Mouse (Mus musculus) lung, embryonic 16.5 days (tissue): ENCODE measurements at regions not wholly inside any gene's neighbourhood (a gene's known extent, or its start where the extent isn't known, plus 50 kb on each side); places are given as distances from the start of the nearest gene placed in this dataset.

Source experiments
- ATAC-seq: fragments of 200-750 bp; cut with Nextera tagmentation; 2 replicates; pipeline ENCODE4 v1.8.0; 2017; ENCODE audit warnings: low read depth, mild to moderate bottlenecking, moderate library complexity
- H3K27ac ChIP-seq: fragments of 300-500 bp; sonication (generic); 2 replicates; pipeline ENCODE4 v1.5.1; 2014; ENCODE audit warnings: mild to moderate bottlenecking, control low read depth, low read length
- H3K27me3 ChIP-seq: fragments of 300-500 bp; sonication (generic); 2 replicates; pipeline ENCODE4 v1.6.1; 2014; ENCODE audit warnings: low read depth, low read length, mixed read lengths; ENCODE audit not compliant: control insufficient read depth, insufficient read depth
- H3K36me3 ChIP-seq: fragments of 300-500 bp; sonication (generic); 2 replicates; pipeline ENCODE4 v1.6.1; 2014; ENCODE audit warnings: low read length; ENCODE audit not compliant: control insufficient read depth, insufficient read depth
- H3K4me1 ChIP-seq: fragments of 300-500 bp; sonication (generic); replicated peaks from 2 replicates; pipeline ENCODE4 v1.6.1; 2014; ENCODE audit warnings: low read length, mixed read lengths; ENCODE audit not compliant: control insufficient read depth, insufficient read depth
- H3K4me2 ChIP-seq: fragments of 300-500 bp; sonication (generic); 2 replicates; pipeline ENCODE4 v1.6.1; 2014; ENCODE audit warnings: low read depth, low read length, control low read depth
- H3K4me3 ChIP-seq: fragments of 300-500 bp; sonication (generic); 2 replicates; pipeline ENCODE4 v1.5.1; 2014; ENCODE audit warnings: mild to moderate bottlenecking, low read length, control low read depth
- H3K9ac ChIP-seq: fragments of 300-500 bp; sonication (generic); 2 replicates; pipeline ENCODE4 v1.6.1; 2014; ENCODE audit warnings: low read length, control low read depth
- H3K9me3 ChIP-seq: fragments of 300-500 bp; sonication (generic); 2 replicates; pipeline ENCODE4 v1.6.1; 2016; ENCODE audit warnings: low read length; ENCODE audit not compliant: control insufficient read depth
- WGBS: fragments of 180-500 bp; shearing (Covaris S2); extraction: QIAGEN DNeasy Blood & Tissue Kit; methylation state at CpG from one replicate; pipeline ENCODE4 v1.1.7; 2014; 5-methylcytosine and 5-hydroxymethylcytosine counted together

GRCm38 (mm10) chr9:30794701-30795407 is 127.4 kb downstream of the Adamts15 start:
- WGBS = 80% methylated on average over 3 of the region's 3 CpGs

GRCm38 (mm10) chr9:30781221-30781620 is 141.0 kb downstream of the Adamts15 start:
- Histone ChIP-seq H3K4me3 (no peak overlapping the region), H3K36me3 (no peaks in the 10 kb centered on the region), H3K4me2 (no peak overlapping the region), H3K9ac (no peak overlapping the region), H3K27ac (no peak overlapping the region), H3K4me1 (no peaks in the 10 kb centered on the region), H3K9me3 (no peaks in the 10 kb centered on the region), H3K27me3 (no peaks in the 10 kb centered on the region)
- ATAC-seq = no peak
- 81% methylated on average over 2 of the region's 2 CpGs for WGBS

More at GRCm38 (mm10) chr9:30794701-30795407, 127.4 kb downstream of the Adamts15 start:
- no peak for ATAC-seq
- Histone ChIP-seq H3K9me3 (no peaks in the 10 kb centered on the region), H3K27me3 (peaks cover 3% of the 10 kb centered on the region), H3K4me3 (no peak overlapping the region), H3K36me3 (no peaks in the 10 kb centered on the region), H3K27ac (no peak overlapping the region), H3K9ac (no peak overlapping the region), H3K4me1 (no peaks in the 10 kb centered on the region), H3K4me2 (no peak overlapping the region)

- ATAC-seq = no peak
- H3K4me2 ChIP-seq = no peak overlapping the region
These were observed 144.4 kb downstream of the Adamts15 start for GRCm38 (mm10) chr9:30777816-30778215.

GRCm38 (mm10) chr9:30775161-30775560 is 147.1 kb downstream of the Adamts15 start:
- Histone ChIP-seq H3K4me1 (no peaks in the 10 kb centered on the region), H3K27me3 (no peaks in the 10 kb centered on the region), H3K9ac (no peak overlapping the region), H3K4me3 (no peak overlapping the region), H3K27ac (no peak overlapping the region), H3K4me2 (no peak overlapping the region), H3K9me3 (peaks cover 4% of the 10 kb centered on the region; the same call in 1 of the 2 replicates), H3K36me3 (no peaks in the 10 kb centered on the region)
- WGBS = 42% methylated on average over 6 of the region's 6 CpGs
- ATAC-seq = no peak

More at GRCm38 (mm10) chr9:30777816-30778215, 144.4 kb downstream of the Adamts15 start:
- no peaks in the 10 kb centered on the region for H3K4me1 ChIP-seq
- H3K9me3 ChIP-seq = peaks cover 4% of the 10 kb centered on the region; the same call in 1 of the 2 replicates
- no peak overlapping the region for H3K27ac ChIP-seq
- no peaks in the 10 kb centered on the region for H3K36me3 ChIP-seq
- H3K27me3 ChIP-seq = no peaks in the 10 kb centered on the region
- WGBS = 85% methylated on average over 2 of the region's 2 CpGs
- H3K9ac ChIP-seq = no peak overlapping the region
- H3K4me3 ChIP-seq = no peak overlapping the region

- 70% methylated on average over 3 of the region's 3 CpGs for WGBS
- Histone ChIP-seq H3K9ac (no peak overlapping the region), H3K27me3 (no peaks in the 10 kb centered on the region), H3K27ac (no peak overlapping the region), H3K4me2 (no peak overlapping the region), H3K4me1 (0 out of 2 replicates have a peak, but pooled peaks cover 2% of the 10 kb centered on the region), H3K36me3 (no peaks in the 10 kb centered on the region), H3K9me3 (peaks cover 4% of the 10 kb centered on the region; the same call in 1 of the 2 replicates), H3K4me3 (no peak overlapping the region)
- no peak for ATAC-seq
These were observed 149.8 kb downstream of the Adamts15 start for GRCm38 (mm10) chr9:30772456-30772855.

GRCm38 (mm10) chr9:30770436-30771173 is 151.6 kb downstream of the Adamts15 start:
- no peaks in the 10 kb centered on the region for H3K27me3 ChIP-seq
- H3K9ac ChIP-seq = no peak overlapping the region
- 0 out of 2 replicates have a peak, but pooled peaks cover 2% of the 10 kb centered on the region for H3K4me1 ChIP-seq
- H3K4me2 ChIP-seq = no peak overlapping the region
- ATAC-seq = peak; percentile 52; the same call in 1 of the 2 replicates
- no peaks in the 10 kb centered on the region for H3K36me3 ChIP-seq
- H3K9me3 ChIP-seq = peaks cover 4% of the 10 kb centered on the region; the same call in 1 of the 2 replicates
- H3K4me3 ChIP-seq = no peak overlapping the region
- no peak overlapping the region for H3K27ac ChIP-seq
- WGBS = 43% methylated on average over 8 of the region's 8 CpGs

- no peak overlapping the region for H3K4me3 ChIP-seq
- H3K27me3 ChIP-seq = no peaks in the 10 kb centered on the region
- no peak overlapping the region for H3K4me2 ChIP-seq
- H3K9me3 ChIP-seq = peaks cover 4% of the 10 kb centered on the region; the same call in 1 of the 2 replicates
- ATAC-seq = no peak
- H3K36me3 ChIP-seq = no peaks in the 10 kb centered on the region
- H3K27ac ChIP-seq = no peak overlapping the region
- 63% methylated on average over 4 of the region's 4 CpGs for WGBS
- no peak overlapping the region for H3K9ac ChIP-seq
- 0 out of 2 replicates have a peak, but pooled peaks cover 2% of the 10 kb centered on the region for H3K4me1 ChIP-seq
These were observed 152.9 kb downstream of the Adamts15 start for GRCm38 (mm10) chr9:30769435-30769729.

- H3K36me3 ChIP-seq = no peaks in the 10 kb centered on the region
- no peak for ATAC-seq
- H3K27me3 ChIP-seq = no peaks in the 10 kb centered on the region
- 0 out of 2 replicates have a peak, but pooled peaks cover 2% of the 10 kb centered on the region for H3K4me1 ChIP-seq
- 44% methylated on average over 7 of the region's 7 CpGs for WGBS
- H3K4me2 ChIP-seq = no peak overlapping the region
- H3K9me3 ChIP-seq = peaks cover 4% of the 10 kb centered on the region; the same call in 1 of the 2 replicates
- no peak overlapping the region for H3K9ac ChIP-seq
- H3K4me3 ChIP-seq = no peak overlapping the region
- H3K27ac ChIP-seq = no peak overlapping the region
These were observed 153.4 kb downstream of the Adamts15 start for GRCm38 (mm10) chr9:30768665-30769434.

- WGBS = 92% methylated on average over 6 of the region's 6 CpGs
These were observed 155.6 kb downstream of the Adamts15 start for GRCm38 (mm10) chr9:30766701-30767100.

More at GRCm38 (mm10) chr9:30766701-30767100, 155.6 kb downstream of the Adamts15 start:
- Histone ChIP-seq H3K4me2 (no peak overlapping the region), H3K27me3 (no peaks in the 10 kb centered on the region), H3K27ac (no peak overlapping the region), H3K4me3 (no peak overlapping the region), H3K4me1 (0 out of 2 replicates have a peak, but pooled peaks cover 2% of the 10 kb centered on the region), H3K9ac (no peak overlapping the region), H3K36me3 (no peaks in the 10 kb centered on the region), H3K9me3 (no peaks in the 10 kb centered on the region)
- ATAC-seq = no peak
